Mouse (Mus musculus) heart, embryonic 10.5 days (tissue): ENCODE results near the gene Ppp1r12a. TPM values are rescaled to one million over a fixed set of nuclear protein-coding genes. Genes with fewer than 3 reads are reported as not detected.

Source experiments
- DNase-seq: peaks from one replicate; pipeline ENCODE4 v3.0.0-alpha.2; 2017; ENCODE audit warnings: low spot score
- H3K27ac ChIP-seq: fragments of 300-500 bp; sonication (generic); 2 replicates; pipeline ENCODE4 v1.5.1; 2016; ENCODE audit warnings: mild to moderate bottlenecking
- H3K27me3 ChIP-seq: fragments of 300-500 bp; sonication (generic); 2 replicates; pipeline ENCODE4 v1.6.1; 2016; ENCODE audit warnings: mild to moderate bottlenecking; ENCODE audit not compliant: poor library complexity, insufficient read depth, severe bottlenecking
- H3K36me3 ChIP-seq: fragments of 300-500 bp; sonication (generic); 2 replicates; pipeline ENCODE4 v1.6.1; 2016; ENCODE audit warnings: mild to moderate bottlenecking, moderate library complexity
- H3K4me1 ChIP-seq: fragments of 300-500 bp; sonication (generic); 2 replicates; pipeline ENCODE4 v1.6.1; 2016; ENCODE audit warnings: mild to moderate bottlenecking
- H3K4me3 ChIP-seq: fragments of 300-500 bp; sonication (generic); 2 replicates; pipeline ENCODE4 v1.5.1; 2016; ENCODE audit warnings: mild to moderate bottlenecking, moderate library complexity
- H3K9me3 ChIP-seq: fragments of 300-500 bp; sonication (generic); 2 replicates; pipeline ENCODE4 v1.6.1; 2016; ENCODE audit warnings: mild to moderate bottlenecking, moderate library complexity
- WGBS: fragments of 180-500 bp; shearing (Covaris S2); methylation state at CpG from one replicate; pipeline ENCODE4 v1.1.7; 2016; 5-methylcytosine and 5-hydroxymethylcytosine counted together
- polyA plus RNA-seq: library from polyadenylated mRNA; unstranded; fragments of >200 nt; fragmentation: Nextera tagmentation; extraction: Ambion mirVana; gene quantifications from 2 replicates; pipeline ENCODE4 v1.2.1, GENCODE M21; 2016

Gene Ppp1r12a
- polyA plus RNA-seq, 1 experiment from 2014 or later = 110 TPM

DNA sequence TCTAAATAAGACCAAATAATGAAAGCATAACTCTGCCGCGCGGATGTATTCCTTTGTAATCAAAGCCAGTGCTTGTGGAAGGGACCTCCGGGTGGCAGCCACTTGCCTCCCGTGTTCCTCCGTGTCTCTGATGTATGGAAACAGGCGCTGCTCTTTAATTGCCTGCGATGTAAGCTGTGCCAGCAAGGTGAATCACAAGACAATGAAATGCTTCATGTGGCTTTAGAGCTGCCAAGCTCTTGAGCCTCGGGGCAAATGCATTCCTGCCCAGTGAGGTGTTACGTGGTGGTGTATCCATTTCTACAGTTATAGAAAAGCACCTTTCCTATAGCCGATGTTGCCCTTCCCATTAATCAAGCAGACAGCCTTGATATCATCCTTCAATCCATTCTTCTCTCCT, 145.8 kb downstream of the Ppp1r12a start:
- no peak overlapping the region for H3K4me3 ChIP-seq
- no peaks in the 10 kb centered on the region for H3K27me3 ChIP-seq
- no peaks in the 10 kb centered on the region for H3K4me1 ChIP-seq
- no peaks in the 10 kb centered on the region for H3K36me3 ChIP-seq
- no peak overlapping the region for H3K27ac ChIP-seq
- H3K9me3 ChIP-seq = no peaks in the 10 kb centered on the region
- WGBS = 82% methylated on average over 11 of the region's 11 CpGs
- no peak for DNase-seq

DNA sequence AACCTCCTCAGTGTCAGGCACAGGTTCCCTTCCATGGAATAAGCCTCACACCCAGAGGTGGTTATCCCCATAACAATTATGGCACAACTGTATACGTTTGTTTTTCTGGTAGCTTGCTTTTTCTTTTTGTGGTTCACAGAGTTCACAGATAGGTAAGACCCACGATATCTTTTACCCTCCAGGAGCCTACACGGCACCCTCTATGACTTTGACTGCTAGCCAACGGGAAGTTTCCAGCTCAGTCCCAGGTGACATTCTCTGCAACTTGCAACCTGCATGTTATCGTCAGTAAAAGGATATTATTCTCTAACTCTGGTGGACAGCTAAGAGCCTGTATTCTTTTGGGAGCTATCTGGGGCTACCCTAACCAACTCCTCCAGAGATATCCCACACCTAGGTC, 148.2 kb downstream of the Ppp1r12a start:
- H3K27me3 ChIP-seq = no peaks in the 10 kb centered on the region
- no peaks in the 10 kb centered on the region for H3K9me3 ChIP-seq
- H3K36me3 ChIP-seq = no peaks in the 10 kb centered on the region
- no peaks in the 10 kb centered on the region for H3K4me1 ChIP-seq
- DNase-seq = peak; percentile 41
- no peak overlapping the region for H3K4me3 ChIP-seq
- no peak overlapping the region for H3K27ac ChIP-seq
- 79% methylated on average over 5 of the region's 5 CpGs for WGBS

DNA sequence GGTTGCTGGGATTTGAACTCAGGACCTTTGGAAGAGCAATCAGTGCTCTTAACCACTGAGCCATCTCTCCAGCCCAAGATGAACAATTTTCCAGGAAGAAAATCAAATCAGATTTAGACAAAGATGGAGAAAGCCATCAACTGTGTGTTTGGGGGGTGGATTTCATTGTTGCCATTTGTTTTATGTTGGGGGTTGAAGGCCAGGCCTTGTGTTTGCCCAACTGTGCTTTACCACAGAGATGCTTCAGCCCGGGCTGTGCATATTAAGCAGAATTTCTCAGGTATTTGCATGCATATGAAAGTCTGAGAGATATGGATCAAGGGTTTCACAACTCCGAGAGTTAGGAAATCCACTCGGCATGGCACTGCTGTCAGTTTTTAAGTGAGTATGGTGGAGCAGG, 149.4 kb downstream of the Ppp1r12a start:
- Histone ChIP-seq H3K4me1 (no peaks in the 10 kb centered on the region), H3K27me3 (no peaks in the 10 kb centered on the region), H3K9me3 (no peaks in the 10 kb centered on the region), H3K27ac (no peak overlapping the region), H3K4me3 (no peak overlapping the region), H3K36me3 (no peaks in the 10 kb centered on the region)
- WGBS = 89% methylated on average over 3 of the region's 3 CpGs
- DNase-seq = peak; percentile 63

DNA sequence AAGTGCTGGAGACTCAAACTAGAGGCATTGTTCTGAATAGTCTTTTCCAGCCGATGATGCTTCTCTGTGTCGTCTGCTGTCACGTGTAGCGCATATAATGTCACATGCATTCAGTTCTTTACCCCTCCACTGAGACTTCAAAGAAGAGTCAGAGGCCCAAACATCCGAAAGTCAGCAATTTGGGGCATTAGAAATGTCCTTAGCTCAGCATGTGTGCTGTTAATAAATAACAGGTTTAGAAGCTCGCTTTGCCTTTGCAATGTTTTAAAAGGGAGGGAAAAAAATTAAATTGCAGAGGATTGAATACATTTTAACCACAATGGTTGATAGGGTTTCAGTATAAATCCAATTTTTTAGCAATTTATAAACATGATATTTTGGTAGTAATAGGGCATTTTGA, 151.9 kb downstream of the Ppp1r12a start:
- WGBS = 88% methylated on average over 6 of the region's 6 CpGs
- H3K4me3 ChIP-seq = no peak overlapping the region
- no peaks in the 10 kb centered on the region for H3K27me3 ChIP-seq
- DNase-seq = peak; percentile 16
- H3K4me1 ChIP-seq = no peaks in the 10 kb centered on the region
- H3K27ac ChIP-seq = no peak overlapping the region
- no peaks in the 10 kb centered on the region for H3K9me3 ChIP-seq
- H3K36me3 ChIP-seq = no peaks in the 10 kb centered on the region

DNA sequence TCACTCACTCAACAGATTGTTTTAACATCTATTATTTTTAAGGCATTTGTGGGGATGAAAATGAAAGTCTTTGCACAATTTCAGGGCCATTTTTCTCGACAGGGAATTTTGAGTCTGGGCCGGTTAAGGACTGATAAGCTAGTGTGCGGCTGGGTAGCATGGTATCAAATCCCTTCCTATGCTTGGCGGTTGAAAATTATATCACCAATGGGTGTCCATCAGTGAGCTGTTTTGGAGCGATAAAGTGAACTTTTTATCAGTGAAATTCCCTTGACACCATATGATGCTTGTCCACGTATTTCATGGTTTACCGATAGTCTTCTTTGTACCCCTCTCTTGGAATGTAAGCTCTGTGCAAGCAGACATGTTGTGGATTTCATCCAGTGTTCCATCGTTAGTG, 152.4 kb downstream of the Ppp1r12a start:
- DNase-seq = peak; percentile 3
- H3K36me3 ChIP-seq = no peaks in the 10 kb centered on the region
- WGBS = 78% methylated on average over 8 of the region's 8 CpGs
- H3K27me3 ChIP-seq = no peaks in the 10 kb centered on the region
- no peak overlapping the region for H3K27ac ChIP-seq
- no peaks in the 10 kb centered on the region for H3K9me3 ChIP-seq
- H3K4me3 ChIP-seq = no peak overlapping the region
- no peaks in the 10 kb centered on the region for H3K4me1 ChIP-seq

DNA sequence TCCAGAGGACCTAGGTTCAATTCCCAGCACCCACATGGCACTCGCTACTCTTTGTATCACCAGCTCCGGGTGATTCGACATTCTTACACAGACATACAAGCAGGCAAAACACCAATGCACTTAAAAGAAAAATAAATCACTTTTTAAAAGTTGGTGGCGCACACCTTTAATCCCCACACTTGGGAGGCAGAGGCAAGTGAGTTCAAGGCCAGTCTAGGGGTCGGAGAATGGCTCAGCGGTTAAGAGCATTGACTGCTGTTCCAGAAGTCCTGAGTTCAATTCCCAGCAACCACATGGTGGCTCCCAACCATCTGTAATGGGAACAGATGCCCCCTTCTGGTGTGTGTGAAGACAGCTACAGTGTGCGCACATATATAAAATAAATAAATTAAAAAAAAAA, 153.2 kb downstream of the Ppp1r12a start:
- no peaks in the 10 kb centered on the region for H3K9me3 ChIP-seq
- H3K4me3 ChIP-seq = no peak overlapping the region
- 87% methylated on average over 7 of the region's 7 CpGs for WGBS
- H3K4me1 ChIP-seq = no peaks in the 10 kb centered on the region
- H3K27me3 ChIP-seq = no peaks in the 10 kb centered on the region
- DNase-seq = peak; percentile 53
- no peaks in the 10 kb centered on the region for H3K36me3 ChIP-seq
- H3K27ac ChIP-seq = no peak overlapping the region

DNA sequence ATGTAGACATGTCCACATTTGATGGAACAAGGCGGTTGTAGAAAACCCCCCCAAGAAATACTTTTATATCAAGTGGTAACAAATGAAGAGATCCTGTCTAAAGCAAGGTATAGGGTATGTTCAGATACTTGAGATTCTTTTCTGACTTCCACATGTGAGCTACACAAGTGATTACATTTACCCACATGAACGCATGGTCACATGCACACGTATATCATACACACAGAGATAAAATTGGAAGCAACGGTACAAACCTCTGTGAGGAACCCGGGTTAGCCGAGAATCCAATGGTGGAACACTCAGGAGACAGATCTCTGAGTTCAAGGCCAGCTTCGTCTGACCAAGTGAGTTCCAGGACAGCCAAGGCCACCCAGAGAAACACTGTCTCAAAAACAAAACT, 166.4 kb downstream of the Ppp1r12a start:
- Histone ChIP-seq H3K4me3 (no peak overlapping the region), H3K27ac (no peak overlapping the region), H3K36me3 (no peaks in the 10 kb centered on the region), H3K27me3 (peaks cover 15% of the 10 kb centered on the region), H3K9me3 (no peaks in the 10 kb centered on the region), H3K4me1 (no peaks in the 10 kb centered on the region)
- DNase-seq = peak; percentile 20
- 85% methylated on average over 7 of the region's 7 CpGs for WGBS

DNA sequence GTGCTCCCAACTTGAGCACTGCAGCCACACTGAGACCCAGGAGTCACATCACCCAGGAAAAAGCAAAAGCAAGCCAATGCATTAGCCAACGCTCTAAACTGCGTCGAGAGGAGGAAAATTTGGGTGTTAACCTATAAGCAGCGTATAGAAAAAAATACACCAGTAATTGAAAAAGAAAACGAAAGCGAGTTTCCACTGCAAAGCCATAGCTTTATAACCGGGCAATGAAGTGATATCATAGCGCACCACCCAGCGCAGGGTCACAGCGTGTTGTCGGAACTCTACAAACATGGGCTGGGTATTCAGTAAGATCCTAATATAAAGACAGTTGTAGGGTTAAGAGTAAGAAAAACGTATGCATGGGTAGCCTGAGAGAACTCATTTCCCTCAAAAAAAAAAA, 167.0 kb downstream of the Ppp1r12a start:
- Histone ChIP-seq H3K27me3 (peaks cover 15% of the 10 kb centered on the region), H3K36me3 (no peaks in the 10 kb centered on the region), H3K9me3 (no peaks in the 10 kb centered on the region), H3K27ac (no peak overlapping the region), H3K4me3 (no peak overlapping the region), H3K4me1 (no peaks in the 10 kb centered on the region)
- 86% methylated on average over 12 of the region's 12 CpGs for whole genome bisulfite sequencing
- DNase-seq = peak; percentile 27

DNA sequence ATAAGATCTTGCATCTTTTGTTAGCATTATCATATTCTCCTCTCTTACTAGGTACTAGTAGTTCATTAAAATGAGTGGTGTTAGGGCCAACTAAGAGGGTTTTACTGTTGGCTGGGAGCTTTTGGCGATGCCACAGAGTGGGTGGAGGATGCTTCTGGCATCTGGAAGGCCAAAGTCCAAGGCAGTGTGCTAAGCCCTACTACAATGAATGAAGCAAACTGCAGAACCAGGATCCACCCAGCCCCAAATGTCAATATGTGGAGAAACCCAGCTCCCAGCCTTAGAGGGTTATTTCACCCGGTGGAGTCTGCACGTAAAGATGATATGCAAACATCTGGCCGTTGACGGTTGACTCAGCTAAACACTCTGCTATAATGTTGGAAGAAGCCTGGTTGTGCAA, 167.8 kb downstream of the Ppp1r12a start:
- Histone ChIP-seq H3K4me3 (no peak overlapping the region), H3K36me3 (0 out of 2 replicates have a peak, but pooled peaks cover 3% of the 10 kb centered on the region), H3K9me3 (no peaks in the 10 kb centered on the region), H3K27me3 (peaks cover 15% of the 10 kb centered on the region), H3K4me1 (no peaks in the 10 kb centered on the region), H3K27ac (no peak overlapping the region)
- 92% methylated on average over 5 of the region's 5 CpGs for WGBS
- peak; percentile 66 for DNase-seq

DNA sequence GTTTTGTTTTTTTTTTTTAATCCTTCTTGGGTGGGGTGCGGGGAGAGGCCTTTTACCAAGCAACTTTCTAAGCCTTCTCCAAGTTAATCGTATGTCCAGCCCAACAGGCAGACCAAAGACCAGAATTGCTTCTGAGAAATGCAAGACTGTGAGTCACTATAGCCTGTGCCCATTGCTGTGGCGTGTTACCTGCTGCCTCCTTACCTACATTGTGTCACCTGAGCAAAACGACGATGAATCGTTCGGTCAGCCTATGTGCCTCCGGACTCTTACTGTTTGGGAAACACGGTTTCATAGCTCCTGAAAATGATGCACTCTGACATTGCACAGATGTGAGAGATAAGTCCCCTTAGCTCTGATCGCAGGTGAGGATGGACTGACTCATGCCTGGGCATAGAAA, 169.0 kb downstream of the Ppp1r12a start:
- Histone ChIP-seq H3K27ac (no peak overlapping the region), H3K36me3 (0 out of 2 replicates have a peak, but pooled peaks cover 3% of the 10 kb centered on the region), H3K9me3 (no peaks in the 10 kb centered on the region), H3K4me1 (no peaks in the 10 kb centered on the region), H3K4me3 (peak overlapping the region; percentile 95), H3K27me3 (peaks cover 15% of the 10 kb centered on the region)
- 9% methylated on average over 10 of the region's 10 CpGs for WGBS
- DNase-seq = peak; percentile 70

DNA sequence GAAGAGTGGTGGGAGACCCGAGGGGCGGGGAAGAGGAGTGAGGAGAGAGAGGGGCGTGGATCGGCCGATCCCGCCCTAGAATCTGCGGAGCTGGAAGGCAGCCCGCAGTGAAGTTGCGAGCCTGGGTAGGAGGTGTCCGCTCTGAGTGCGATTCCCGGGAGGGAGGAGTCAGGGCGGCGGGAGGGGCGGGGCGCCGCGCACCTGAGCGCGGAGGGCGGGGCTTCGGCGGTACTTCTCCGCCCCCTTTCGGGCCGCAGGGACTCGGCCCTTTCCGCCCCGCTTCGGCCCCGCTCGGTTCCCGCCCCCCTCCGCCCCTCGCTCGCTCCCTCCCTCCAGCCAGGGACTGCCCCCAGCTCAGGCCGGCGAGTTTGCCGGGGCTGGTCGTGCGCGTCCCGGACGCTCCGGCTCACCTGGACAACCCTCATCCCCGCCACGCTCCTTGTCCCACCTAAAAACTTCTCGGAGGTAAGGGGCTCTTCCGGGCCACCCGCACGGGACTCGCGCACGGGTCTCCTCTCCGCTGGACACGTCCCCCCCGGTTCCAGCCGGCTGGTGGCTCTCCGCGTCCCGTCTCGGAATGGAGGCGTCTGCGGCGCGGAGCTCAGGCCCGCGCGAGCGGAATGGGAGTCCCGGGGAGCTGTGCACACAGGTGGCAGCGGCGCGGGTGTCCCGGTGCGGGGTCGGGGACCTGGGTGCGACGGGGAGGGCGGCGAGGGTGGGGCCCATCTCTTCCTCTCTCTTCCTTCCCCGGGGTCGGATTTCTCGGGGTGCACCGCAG, 170.0 kb downstream of the Ppp1r12a start, which contains the start of gene Pawr:
Gene Pawr, plus strand, starts transcription at position 338 of the 778 bp plus-strand sequence.
- peaks cover 15% of the 10 kb centered on the region for H3K27me3 ChIP-seq
- H3K27ac ChIP-seq = peak within 1 kb of the TSS; percentile 96

DNA sequence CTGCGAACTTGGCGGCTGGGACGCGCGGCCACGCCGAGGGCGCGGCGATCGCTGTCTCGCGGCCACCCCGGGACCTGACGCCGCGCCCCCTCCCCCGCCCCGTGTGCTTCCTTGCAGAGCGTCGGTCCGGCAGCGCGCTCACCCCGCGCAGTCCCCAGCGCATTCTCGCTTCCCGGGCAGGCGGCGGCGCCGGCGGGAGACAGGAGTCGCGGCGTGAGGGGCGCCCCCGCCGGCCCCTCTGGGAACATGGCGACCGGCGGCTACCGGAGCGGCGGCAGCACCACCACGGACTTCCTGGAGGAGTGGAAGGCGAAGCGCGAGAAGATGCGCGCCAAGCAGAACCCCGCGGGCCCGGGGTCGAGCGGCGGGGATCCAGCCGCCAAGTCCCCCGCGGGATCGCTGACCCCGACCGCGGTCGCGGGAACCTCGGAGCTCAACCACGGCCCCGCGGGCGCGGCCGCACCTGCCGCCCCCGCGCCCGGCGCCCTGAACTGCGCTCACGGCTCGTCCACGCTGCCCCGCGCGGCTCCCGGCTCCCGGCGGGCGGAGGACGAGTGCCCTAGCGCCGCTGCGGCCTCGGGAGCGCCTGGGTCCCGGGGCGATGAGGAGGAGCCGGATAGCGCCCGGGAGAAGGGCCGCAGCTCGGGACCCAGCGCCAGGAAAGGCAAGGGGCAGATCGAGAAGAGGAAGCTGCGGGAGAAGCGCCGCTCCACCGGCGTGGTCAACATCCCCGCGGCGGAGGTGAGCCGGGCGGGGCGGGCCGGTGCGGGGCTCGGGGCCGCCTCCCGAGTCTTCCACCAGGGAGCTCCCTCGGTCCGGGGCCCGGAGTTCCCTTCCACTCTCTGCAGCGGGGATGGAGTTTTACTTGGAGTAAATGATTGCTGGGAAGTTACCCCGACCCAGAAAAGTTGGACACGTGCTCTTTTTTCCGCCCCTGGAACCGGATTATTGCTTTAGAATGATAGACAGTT, 170.9 kb downstream of the Ppp1r12a start:
- under 1% methylated on average over 129 of the region's 129 CpGs for WGBS
- Histone ChIP-seq H3K9me3 (no peaks in the 10 kb centered on the region), H3K36me3 (peaks cover 16% of the 10 kb centered on the region; the same call in 1 of the 2 replicates), H3K4me3 (peak overlapping the region; percentile 95), H3K4me1 (no peaks in the 10 kb centered on the region), H3K27ac (peak overlapping the region; percentile 96), H3K27me3 (peaks cover 15% of the 10 kb centered on the region)
- peak; percentile 85 for DNase-seq

More for the DNA sequence above, 170.0 kb downstream of the Ppp1r12a start, which contains the start of gene Pawr:
- Histone ChIP-seq H3K4me1 (no peaks in the 10 kb centered on the region), H3K36me3 (peaks cover 13% of the 10 kb centered on the region; the same call in 1 of the 2 replicates), H3K4me3 (peak within 1 kb of the TSS; percentile 95), H3K9me3 (no peaks in the 10 kb centered on the region)
- DNase-seq = peak; percentile 95
- under 1% methylated on average over 66 of the region's 85 CpGs for WGBS

DNA sequence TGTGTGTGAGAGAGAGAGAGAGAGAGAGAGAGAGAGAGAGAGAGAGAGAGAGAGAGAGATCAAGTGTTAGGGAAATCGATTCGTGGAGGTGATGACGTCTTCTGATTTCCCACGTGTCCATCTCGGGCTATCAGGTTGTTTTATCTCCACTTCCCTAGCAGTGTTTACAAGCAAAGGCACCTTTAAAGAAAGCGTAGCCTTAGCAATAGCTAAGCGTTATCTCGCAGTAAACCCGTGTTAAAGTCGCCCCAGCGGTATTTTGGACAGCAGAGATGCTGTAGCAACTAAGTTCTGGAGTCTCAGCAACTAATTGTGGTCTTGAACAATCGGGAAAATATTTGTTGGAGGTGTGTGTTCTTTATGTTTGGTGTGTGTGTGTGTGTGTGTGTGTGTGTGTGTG, 171.6 kb downstream of the Ppp1r12a start:
- Histone ChIP-seq H3K27me3 (peaks cover 15% of the 10 kb centered on the region), H3K36me3 (peaks cover 21% of the 10 kb centered on the region), H3K9me3 (no peaks in the 10 kb centered on the region), H3K27ac (peak overlapping the region; percentile 96; the same call in 1 of the 2 replicates), H3K4me3 (peak overlapping the region; percentile 95), H3K4me1 (no peaks in the 10 kb centered on the region)
- WGBS = 3% methylated on average over 12 of the region's 12 CpGs
- peak; percentile 73 for DNase-seq
